Mouse (Mus musculus): Measurements from ENCODE around the gene Scml4.

Scml4 gene

GRCm38 (mm10) chr10:42997278-42997677 is 137.1 kb downstream of the Scml4 start:
- DNase-seq, result no peak

- DNase-seq, result no peak
Measured at GRCm38 (mm10) chr10:42999324-42999723, 139.2 kb downstream of the Scml4 start.

- DNase-seq, result no peak
Measured at GRCm38 (mm10) chr10:43001433-43001832, 141.3 kb downstream of the Scml4 start.

- DNase-seq, result no peak
Measured at GRCm38 (mm10) chr10:43002066-43002678, 142.0 kb downstream of the Scml4 start.

- DNase-seq, result no peak
Measured at GRCm38 (mm10) chr10:43002721-43003465, 142.7 kb downstream of the Scml4 start.

GRCm38 (mm10) chr10:43003466-43003757 is 143.2 kb downstream of the Scml4 start:
- DNase-seq, result no peak

GRCm38 (mm10) chr10:43004174-43004734 is 144.1 kb downstream of the Scml4 start:
- DNase-seq, result no peak

GRCm38 (mm10) chr10:43005031-43005430 is 144.9 kb downstream of the Scml4 start:
- no peak for DNase-seq

GRCm38 (mm10) chr10:43005677-43006076 is 145.5 kb downstream of the Scml4 start:
- no peak for DNase-seq

GRCm38 (mm10) chr10:43006534-43006933 is 146.4 kb downstream of the Scml4 start:
- no peak for DNase-seq

GRCm38 (mm10) chr10:43008116-43008515 is 147.9 kb downstream of the Scml4 start:
- no peak for DNase-seq

All from cerebellum, postnatal 25 days (tissue).